Mouse (Mus musculus): ENCODE measurements around the gene Gal. TPM values are rescaled to one million over a fixed set of nuclear protein-coding genes. Genes with fewer than 3 reads are reported as not detected.
A peak's percentile ranks its signal among the peaks of the same experiment; 100 is the strongest.

The Gal gene
- polyA plus RNA-seq (2015; fragmentation: Nextera tagmentation; extraction: Ambion mirVana), result 2.2 and 9.8 TPM in 2 replicates

DNA sequence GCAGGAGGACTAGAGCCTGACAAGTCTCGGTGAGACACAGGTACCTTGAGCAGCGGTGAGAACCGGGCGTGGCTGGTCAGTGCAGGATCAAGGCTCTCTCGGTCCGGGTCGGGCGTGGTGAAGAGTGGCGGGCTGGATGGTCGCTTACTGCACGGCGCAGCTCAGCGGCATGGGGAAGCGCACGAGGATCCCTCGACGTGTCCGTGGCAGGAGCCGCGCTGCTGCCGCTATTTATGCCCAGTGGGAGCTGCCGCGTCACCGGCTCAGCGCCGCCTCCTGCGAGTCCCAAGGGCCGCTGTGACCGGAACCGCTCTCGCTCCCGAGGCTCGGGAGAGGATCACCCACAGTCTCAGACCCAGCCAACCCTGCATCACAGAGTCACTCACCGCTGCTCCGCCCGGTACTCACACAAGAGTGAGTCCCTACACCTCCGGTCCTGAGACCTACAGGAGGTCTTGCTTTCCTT lies at the start of gene Gal:
Gene Gal (minus strand): TSS at position 277 of the 466 bp plus-strand sequence.
- H3K4me1 ChIP-seq (replicated peaks; ENCODE audit: control insufficient read depth, insufficient read depth, low read length), result peaks cover 5% of the 10 kb centered on the region
- peak within 1 kb of the TSS; percentile 41 for H3K9ac ChIP-seq (replicated peaks; ENCODE audit: low read depth, low read length)
- H3K27me3 ChIP-seq (replicated peaks; ENCODE audit: control insufficient read depth, insufficient read depth, low read length), result peaks cover 7% of the 10 kb centered on the region; the same call in 1 of the 2 replicates
- peak within 1 kb of the TSS; percentile 37 for H3K4me3 ChIP-seq (replicated peaks; ENCODE audit: low read length)
- H3K27ac ChIP-seq (ENCODE audit: low read length), result no peak within 1 kb of the TSS
- H3K36me3 ChIP-seq (ENCODE audit: control insufficient read depth, insufficient read depth), result no peaks in the 10 kb centered on the region
- WGBS, result 2% methylated on average over 37 of the region's 37 CpGs
- no peaks in the 10 kb centered on the region for H3K9me3 ChIP-seq (ENCODE audit: control insufficient read depth, low read length)
- peak within 1 kb of the TSS; percentile 47 for H3K4me2 ChIP-seq (ENCODE audit: low read length)
- ATAC-seq, result peak; percentile 54

DNA sequence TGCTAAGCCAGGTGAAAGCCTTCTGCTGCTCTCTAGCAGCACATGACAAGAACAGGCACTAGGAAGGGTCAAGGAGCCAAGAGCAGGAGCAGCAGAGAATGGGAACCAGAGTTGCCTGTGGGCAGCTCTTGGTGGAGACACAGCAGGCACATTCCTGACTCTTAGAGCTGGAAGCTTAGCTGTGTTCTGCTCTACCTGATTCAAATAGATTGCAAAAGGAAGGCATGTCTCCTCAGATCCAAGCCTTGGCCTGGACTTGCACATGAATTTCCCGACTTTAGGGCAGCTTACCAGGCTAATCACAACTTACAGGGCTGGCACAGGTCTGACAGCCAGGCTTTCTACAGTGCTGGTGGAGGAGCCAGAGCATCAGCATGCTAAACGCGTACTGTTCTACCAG lies 45.6 kb upstream of the Gal start:
- Histone ChIP-seq H3K4me3 (replicated peaks; ENCODE audit: low read length) (no peak overlapping the region), H3K27ac (ENCODE audit: low read length) (no peak overlapping the region), H3K9ac (replicated peaks; ENCODE audit: low read depth, low read length) (no peak overlapping the region), H3K9me3 (ENCODE audit: control insufficient read depth, low read length) (no peaks in the 10 kb centered on the region), H3K27me3 (replicated peaks; ENCODE audit: control insufficient read depth, insufficient read depth, low read length) (no peaks in the 10 kb centered on the region), H3K4me1 (replicated peaks; ENCODE audit: control insufficient read depth, insufficient read depth, low read length) (no peaks in the 10 kb centered on the region), H3K4me2 (ENCODE audit: low read length) (no peak overlapping the region), H3K36me3 (ENCODE audit: control insufficient read depth, insufficient read depth) (peaks cover 75% of the 10 kb centered on the region)
- WGBS, result 93% methylated on average over 3 of the region's 3 CpGs
- ATAC-seq, result no peak

DNA sequence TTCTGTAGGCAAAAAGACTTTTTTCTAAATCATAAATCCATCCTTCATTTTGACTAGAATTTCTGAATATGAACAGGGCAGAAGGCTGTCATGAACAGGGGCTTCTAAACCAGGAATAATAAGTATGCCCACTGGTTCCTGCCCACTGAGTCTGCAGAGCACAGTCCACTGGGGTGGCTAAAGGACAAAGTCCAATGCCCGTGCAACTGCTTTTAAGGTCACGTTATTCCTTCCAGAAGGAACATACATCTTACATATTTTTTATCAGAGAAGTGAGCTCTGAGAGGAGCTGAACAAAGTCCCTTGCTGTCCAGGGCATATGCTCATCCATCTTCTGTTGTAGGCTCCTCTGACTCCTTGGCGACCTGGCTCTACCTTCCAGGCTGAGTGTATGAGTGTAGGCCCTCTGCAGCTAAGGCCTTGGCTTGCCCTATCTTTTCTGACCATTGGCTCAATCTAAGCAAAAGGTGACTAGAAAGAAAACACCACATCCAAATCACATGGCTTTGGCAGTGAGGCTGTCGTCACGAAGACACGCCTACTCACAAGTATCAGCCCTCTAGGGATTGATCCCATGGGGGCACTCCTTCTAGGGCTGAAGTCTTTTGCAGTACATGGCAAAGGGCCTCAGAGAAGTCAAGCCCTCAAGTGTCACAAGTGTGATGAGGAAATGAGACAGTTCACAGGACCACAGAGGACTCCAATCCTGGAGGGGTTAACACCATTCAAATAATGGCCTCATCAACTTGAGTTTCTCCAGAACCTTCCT lies 44.2 kb upstream of the Gal start:
- Histone ChIP-seq H3K27ac (ENCODE audit: low read length) (no peak overlapping the region), H3K4me1 (replicated peaks; ENCODE audit: control insufficient read depth, insufficient read depth, low read length) (no peaks in the 10 kb centered on the region), H3K27me3 (replicated peaks; ENCODE audit: control insufficient read depth, insufficient read depth, low read length) (no peaks in the 10 kb centered on the region), H3K36me3 (ENCODE audit: control insufficient read depth, insufficient read depth) (peaks cover 63% of the 10 kb centered on the region), H3K4me2 (ENCODE audit: low read length) (no peak overlapping the region), H3K9ac (replicated peaks; ENCODE audit: low read depth, low read length) (no peak overlapping the region), H3K4me3 (replicated peaks; ENCODE audit: low read length) (no peak overlapping the region), H3K9me3 (ENCODE audit: control insufficient read depth, low read length) (no peaks in the 10 kb centered on the region)
- ATAC-seq, result no peak
- 96% methylated on average over 6 of the region's 6 CpGs for WGBS

- Histone ChIP-seq H3K27me3 (replicated peaks; ENCODE audit: control insufficient read depth, insufficient read depth, low read length) (no peaks in the 10 kb centered on the region), H3K4me3 (replicated peaks; ENCODE audit: low read length) (no peak overlapping the region), H3K4me2 (ENCODE audit: low read length) (no peak overlapping the region), H3K9me3 (ENCODE audit: control insufficient read depth, low read length) (no peaks in the 10 kb centered on the region), H3K9ac (replicated peaks; ENCODE audit: low read depth, low read length) (no peak overlapping the region), H3K36me3 (ENCODE audit: control insufficient read depth, insufficient read depth) (peaks cover 55% of the 10 kb centered on the region), H3K27ac (ENCODE audit: low read length) (no peak overlapping the region), H3K4me1 (replicated peaks; ENCODE audit: control insufficient read depth, insufficient read depth, low read length) (no peaks in the 10 kb centered on the region)
- WGBS, result 88% methylated on average over 4 of the region's 4 CpGs
- ATAC-seq, result no peak
Observed at GRCm38 (mm10) chr19:3457700-3458099, 43.4 kb upstream of the Gal start.

GRCm38 (mm10) chr19:3451649-3452048 lies 37.3 kb upstream of the Gal start:
- Histone ChIP-seq H3K4me1 (replicated peaks; ENCODE audit: control insufficient read depth, insufficient read depth, low read length) (peaks cover 3% of the 10 kb centered on the region; the same call in 1 of the 2 replicates), H3K4me3 (replicated peaks; ENCODE audit: low read length) (no peak overlapping the region), H3K27me3 (replicated peaks; ENCODE audit: control insufficient read depth, insufficient read depth, low read length) (no peaks in the 10 kb centered on the region), H3K4me2 (ENCODE audit: low read length) (no peak overlapping the region), H3K9me3 (ENCODE audit: control insufficient read depth, low read length) (no peaks in the 10 kb centered on the region), H3K36me3 (ENCODE audit: control insufficient read depth, insufficient read depth) (peaks cover 12% of the 10 kb centered on the region), H3K9ac (replicated peaks; ENCODE audit: low read depth, low read length) (no peak overlapping the region), H3K27ac (ENCODE audit: low read length) (no peak overlapping the region)
- WGBS, result 56% methylated on average over 6 of the region's 6 CpGs
- ATAC-seq, result 0 out of 2 replicates have a peak, but pooled peaks have one; percentile 27

DNA sequence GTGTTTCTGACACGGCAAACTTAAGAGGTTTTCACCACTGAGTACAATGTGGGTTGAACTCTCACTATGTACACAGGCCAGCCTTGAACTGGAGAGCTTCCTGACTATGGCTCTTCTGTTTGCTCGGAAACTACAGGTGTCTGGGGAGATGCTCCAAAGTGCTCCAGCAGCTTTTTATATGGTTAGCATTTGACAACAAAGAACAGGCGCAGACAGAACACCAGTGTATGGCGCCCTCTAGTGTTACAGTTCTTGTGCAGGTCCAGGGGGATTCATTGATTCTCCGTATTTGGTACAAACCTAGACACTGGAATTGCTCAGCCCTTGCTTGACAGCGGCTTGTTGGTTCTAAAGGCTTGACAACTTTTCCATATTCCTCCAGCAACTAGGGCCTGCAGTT lies 36.8 kb upstream of the Gal start:
- H3K36me3 ChIP-seq (ENCODE audit: control insufficient read depth, insufficient read depth), result peaks cover 12% of the 10 kb centered on the region
- no peak overlapping the region for H3K9ac ChIP-seq (replicated peaks; ENCODE audit: low read depth, low read length)
- H3K4me1 ChIP-seq (replicated peaks; ENCODE audit: control insufficient read depth, insufficient read depth, low read length), result peaks cover 3% of the 10 kb centered on the region; the same call in 1 of the 2 replicates
- no peaks in the 10 kb centered on the region for H3K27me3 ChIP-seq (replicated peaks; ENCODE audit: control insufficient read depth, insufficient read depth, low read length)
- no peak overlapping the region for H3K4me3 ChIP-seq (replicated peaks; ENCODE audit: low read length)
- H3K9me3 ChIP-seq (ENCODE audit: control insufficient read depth, low read length), result no peaks in the 10 kb centered on the region
- WGBS, result 15% methylated on average over 6 of the region's 6 CpGs
- no peak overlapping the region for H3K4me2 ChIP-seq (ENCODE audit: low read length)
- peak; percentile 87 for ATAC-seq
- no peak overlapping the region for H3K27ac ChIP-seq (ENCODE audit: low read length)

- H3K4me3 ChIP-seq (replicated peaks; ENCODE audit: low read length), result no peak overlapping the region
- peaks cover 3% of the 10 kb centered on the region; the same call in 1 of the 2 replicates for H3K4me1 ChIP-seq (replicated peaks; ENCODE audit: control insufficient read depth, insufficient read depth, low read length)
- 93% methylated on average over 3 of the region's 3 CpGs for WGBS
- H3K27me3 ChIP-seq (replicated peaks; ENCODE audit: control insufficient read depth, insufficient read depth, low read length), result no peaks in the 10 kb centered on the region
- H3K27ac ChIP-seq (ENCODE audit: low read length), result no peak overlapping the region
- H3K4me2 ChIP-seq (ENCODE audit: low read length), result no peak overlapping the region
- peak; percentile 11; the same call in 1 of the 2 replicates for ATAC-seq
- no peaks in the 10 kb centered on the region for H3K9me3 ChIP-seq (ENCODE audit: control insufficient read depth, low read length)
- peaks cover 7% of the 10 kb centered on the region for H3K36me3 ChIP-seq (ENCODE audit: control insufficient read depth, insufficient read depth)
- no peak overlapping the region for H3K9ac ChIP-seq (replicated peaks; ENCODE audit: low read depth, low read length)
Observed at GRCm38 (mm10) chr19:3450714-3451113, 36.4 kb upstream of the Gal start.

DNA sequence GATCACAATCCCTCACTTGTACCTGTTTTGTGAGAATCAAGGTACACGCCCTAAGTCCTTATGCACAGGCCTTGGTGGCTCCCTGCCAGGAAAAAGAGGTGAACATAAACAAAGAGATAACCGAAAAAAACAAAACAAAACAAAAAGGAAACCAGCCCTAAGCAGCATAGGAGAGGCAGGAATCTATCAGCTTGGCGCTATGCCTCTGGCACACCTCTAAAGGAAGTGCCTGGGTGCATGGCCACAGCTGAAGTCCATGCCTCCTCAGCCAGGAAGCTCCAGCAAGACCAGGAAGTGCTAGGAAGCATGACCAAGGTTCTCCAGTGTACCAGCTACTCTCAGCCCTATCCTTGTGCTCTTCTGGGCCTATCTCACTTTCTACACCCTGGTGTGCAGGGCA lies 34.9 kb upstream of the Gal start:
- 76% methylated on average over 3 of the region's 3 CpGs for WGBS

DNA sequence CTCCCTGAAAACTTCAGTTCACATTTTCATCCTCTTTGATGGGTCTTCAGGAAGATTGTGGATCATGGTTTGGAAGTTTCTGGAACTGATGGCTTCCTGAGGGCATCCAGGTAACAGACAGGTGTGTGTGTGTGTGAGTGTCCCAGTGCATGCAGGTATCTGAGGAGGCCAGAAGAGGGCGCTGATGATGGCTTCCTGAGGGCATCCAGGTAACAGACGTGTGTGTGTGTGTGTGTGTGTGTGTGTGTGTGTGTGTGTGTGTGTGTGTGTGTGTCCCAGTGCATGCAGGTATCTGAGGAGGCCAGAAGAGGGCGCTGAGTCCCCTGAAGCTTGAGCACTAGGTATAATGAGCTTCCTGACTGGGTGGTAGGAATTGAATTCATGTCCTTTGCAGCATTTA lies 33.0 kb upstream of the Gal start:
- Histone ChIP-seq H3K9me3 (ENCODE audit: control insufficient read depth, low read length) (no peaks in the 10 kb centered on the region), H3K27me3 (replicated peaks; ENCODE audit: control insufficient read depth, insufficient read depth, low read length) (no peaks in the 10 kb centered on the region), H3K4me3 (replicated peaks; ENCODE audit: low read length) (no peak overlapping the region), H3K36me3 (ENCODE audit: control insufficient read depth, insufficient read depth) (no peaks in the 10 kb centered on the region), H3K27ac (ENCODE audit: low read length) (no peak overlapping the region), H3K4me2 (ENCODE audit: low read length) (no peak overlapping the region), H3K4me1 (replicated peaks; ENCODE audit: control insufficient read depth, insufficient read depth, low read length) (peaks cover 3% of the 10 kb centered on the region; the same call in 1 of the 2 replicates), H3K9ac (replicated peaks; ENCODE audit: low read depth, low read length) (no peak overlapping the region)
- WGBS, result 76% methylated on average over 3 of the region's 3 CpGs
- ATAC-seq, result no peak

More for the DNA sequence above, 34.9 kb upstream of the Gal start:
- no peak for ATAC-seq
- Histone ChIP-seq H3K4me3 (replicated peaks; ENCODE audit: low read length) (no peak overlapping the region), H3K9me3 (ENCODE audit: control insufficient read depth, low read length) (no peaks in the 10 kb centered on the region), H3K27me3 (replicated peaks; ENCODE audit: control insufficient read depth, insufficient read depth, low read length) (no peaks in the 10 kb centered on the region), H3K4me2 (ENCODE audit: low read length) (no peak overlapping the region), H3K36me3 (ENCODE audit: control insufficient read depth, insufficient read depth) (no peaks in the 10 kb centered on the region; the same call in 1 of the 2 replicates), H3K4me1 (replicated peaks; ENCODE audit: control insufficient read depth, insufficient read depth, low read length) (peaks cover 3% of the 10 kb centered on the region; the same call in 1 of the 2 replicates), H3K27ac (ENCODE audit: low read length) (no peak overlapping the region), H3K9ac (replicated peaks; ENCODE audit: low read depth, low read length) (no peak overlapping the region)
